Mouse (Mus musculus): ENCODE measurements around the gene Gm266. TPM values are rescaled to one million over a fixed set of nuclear protein-coding genes. Genes with fewer than 3 reads are reported as not detected.
"Not testable (repeated sequence)": the region's sequence is repeated elsewhere in the genome, so short reads cannot be mapped to it uniquely, and the experiment has no call there.

The Gm266 gene
- polyA plus RNA-seq, 1 experiment from 2014 or later: 0.79 TPM

GRCm38 (mm10) chr12:111515920-111516319 is 30.3 kb upstream of the Gm266 start:
- Histone ChIP-seq H3K9ac (replicated peaks) (no peak overlapping the region), H3K36me3 (no peaks in the 10 kb centered on the region), H3K4me3 (no peak overlapping the region), H3K9me3 (no peaks in the 10 kb centered on the region), H3K4me2 (replicated peaks) (no peak overlapping the region), H3K27ac (replicated peaks) (no peak overlapping the region), H3K27me3 (no peaks in the 10 kb centered on the region), H3K4me1 (no peaks in the 10 kb centered on the region)
- 89% methylated on average over 5 of the region's 5 CpGs for WGBS
- no peak for ATAC-seq (replicated peaks)

DNA sequence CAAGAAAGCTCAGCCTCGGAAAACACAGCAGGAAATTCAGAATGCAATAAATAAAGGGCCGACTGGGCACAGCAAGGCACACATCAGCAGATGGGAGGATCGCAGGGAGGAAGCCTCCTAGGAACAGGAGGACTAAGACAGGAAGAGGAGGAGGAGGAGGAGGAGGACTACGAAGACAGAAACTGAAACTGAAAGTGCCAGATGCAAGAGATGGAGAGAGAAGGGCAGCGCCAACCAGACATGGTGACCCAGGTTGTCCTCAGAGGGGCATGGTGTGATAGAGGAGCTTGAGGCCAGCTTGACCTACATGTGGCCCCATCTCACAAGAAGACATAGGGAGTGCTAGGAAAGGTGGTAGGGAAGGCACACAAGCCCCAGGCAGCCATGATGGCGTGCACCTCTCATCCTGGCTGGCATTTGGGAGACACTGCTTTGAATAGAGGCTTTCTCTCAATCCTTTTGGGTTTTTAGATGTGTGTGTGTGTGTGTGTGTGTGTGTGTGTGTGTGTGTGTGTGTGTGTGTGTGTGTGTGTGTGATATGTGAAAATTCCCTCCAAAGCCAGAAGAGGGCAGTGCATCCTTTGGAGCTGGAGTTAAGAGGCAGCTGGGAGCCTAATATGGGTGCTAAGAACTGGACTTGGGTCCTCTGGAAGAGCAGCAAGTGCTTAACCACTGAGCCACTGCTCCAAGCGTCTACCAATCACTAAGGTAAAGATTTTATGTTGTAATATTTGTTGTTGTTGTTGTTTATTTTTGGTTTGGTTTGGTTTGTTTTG is 29.4 kb upstream of the Gm266 start:
- no peaks in the 10 kb centered on the region for H3K9me3 ChIP-seq
- no peak overlapping the region for H3K4me2 ChIP-seq (replicated peaks)
- WGBS: 86% methylated on average over 7 of the region's 7 CpGs
- H3K27ac ChIP-seq (replicated peaks): no peak overlapping the region
- no peaks in the 10 kb centered on the region for H3K36me3 ChIP-seq
- H3K27me3 ChIP-seq: no peaks in the 10 kb centered on the region
- no peak overlapping the region for H3K9ac ChIP-seq (replicated peaks)
- no peaks in the 10 kb centered on the region for H3K4me1 ChIP-seq
- ATAC-seq (replicated peaks): no peak
- no peak overlapping the region for H3K4me3 ChIP-seq

DNA sequence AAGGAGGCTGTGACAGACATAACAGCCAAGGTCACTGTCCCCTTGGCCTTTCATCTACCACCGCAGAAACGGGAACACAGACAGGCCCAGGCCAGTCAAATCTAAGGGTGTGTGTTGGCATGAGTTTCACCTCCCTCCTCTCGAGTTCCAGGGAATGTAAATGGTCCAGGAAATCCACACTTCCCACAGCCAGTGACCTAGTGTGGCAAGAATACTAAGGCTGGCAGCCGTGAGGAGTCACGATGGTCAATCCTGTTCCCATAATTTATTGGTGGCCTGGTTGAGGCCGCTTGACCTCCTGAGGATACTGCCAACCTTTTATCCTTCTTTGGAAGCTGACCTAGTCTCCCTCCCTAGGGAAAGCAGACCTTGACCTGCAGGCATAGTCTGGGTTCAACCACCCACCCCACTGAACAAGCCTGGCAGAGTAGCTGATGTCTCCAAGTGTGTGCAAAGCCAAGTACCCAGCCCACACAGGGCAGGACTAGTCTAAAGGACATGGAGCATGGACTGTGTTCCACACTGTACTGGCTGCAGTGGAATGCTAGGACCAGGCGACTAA is 28.7 kb upstream of the Gm266 start:
- no peak for ATAC-seq (replicated peaks)
- no peaks in the 10 kb centered on the region for H3K9me3 ChIP-seq

DNA sequence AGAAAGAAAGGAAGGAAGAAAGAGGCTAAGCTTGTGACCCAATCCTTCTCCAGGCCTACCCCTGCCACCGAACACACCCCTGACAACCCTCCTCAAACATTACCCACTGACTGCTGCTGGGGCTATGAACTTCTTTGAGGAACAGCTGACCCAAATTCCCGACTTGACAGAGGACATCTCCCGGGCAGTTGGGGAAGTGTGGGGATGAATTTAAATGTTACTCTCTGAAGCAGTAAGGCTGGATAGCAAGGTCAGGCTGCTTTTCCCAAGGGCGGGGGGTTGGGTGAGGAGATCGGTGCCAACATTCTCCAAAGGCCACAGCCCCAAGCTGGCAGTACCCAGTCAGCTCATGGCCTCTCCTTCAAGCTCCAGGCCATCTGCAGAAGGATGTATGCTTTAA is 28.1 kb upstream of the Gm266 start:
- no peak for ATAC-seq (replicated peaks)
- no peak overlapping the region for H3K27ac ChIP-seq (replicated peaks)
- no peak overlapping the region for H3K4me3 ChIP-seq
- H3K27me3 ChIP-seq: no peaks in the 10 kb centered on the region
- H3K36me3 ChIP-seq: no peaks in the 10 kb centered on the region
- no peaks in the 10 kb centered on the region for H3K4me1 ChIP-seq
- H3K9me3 ChIP-seq: no peaks in the 10 kb centered on the region
- H3K9ac ChIP-seq (replicated peaks): no peak overlapping the region
- H3K4me2 ChIP-seq (replicated peaks): no peak overlapping the region
- 57% methylated on average over 5 of the region's 5 CpGs for WGBS

More for the DNA sequence above, 28.7 kb upstream of the Gm266 start:
- Histone ChIP-seq H3K36me3 (no peaks in the 10 kb centered on the region), H3K27ac (replicated peaks) (no peak overlapping the region), H3K9ac (replicated peaks) (no peak overlapping the region), H3K4me3 (no peak overlapping the region), H3K27me3 (no peaks in the 10 kb centered on the region), H3K4me2 (replicated peaks) (no peak overlapping the region), H3K4me1 (no peaks in the 10 kb centered on the region)
- WGBS: 75% methylated on average over 7 of the region's 7 CpGs

- Histone ChIP-seq H3K36me3 (no peaks in the 10 kb centered on the region), H3K4me3 (no peak overlapping the region), H3K4me2 (replicated peaks) (no peak overlapping the region), H3K4me1 (no peaks in the 10 kb centered on the region), H3K9me3 (no peaks in the 10 kb centered on the region), H3K9ac (replicated peaks) (no peak overlapping the region), H3K27ac (replicated peaks) (no peak overlapping the region), H3K27me3 (no peaks in the 10 kb centered on the region)
- 86% methylated on average over 12 of the region's 12 CpGs for WGBS
- ATAC-seq (replicated peaks): no peak
Observed at GRCm38 (mm10) chr12:111512572-111513063, 27.0 kb upstream of the Gm266 start.

- not testable (repeated sequence) for H3K9me3 ChIP-seq; H3K36me3 ChIP-seq; H3K4me1 ChIP-seq; H3K4me3 ChIP-seq; H3K27ac ChIP-seq (replicated peaks); H3K27me3 ChIP-seq; H3K9ac ChIP-seq (replicated peaks); ATAC-seq (replicated peaks); H3K4me2 ChIP-seq (replicated peaks)
- WGBS: 86% methylated on average over 3 of the region's 3 CpGs
Observed at GRCm38 (mm10) chr12:111508438-111508837, 22.8 kb upstream of the Gm266 start.

DNA sequence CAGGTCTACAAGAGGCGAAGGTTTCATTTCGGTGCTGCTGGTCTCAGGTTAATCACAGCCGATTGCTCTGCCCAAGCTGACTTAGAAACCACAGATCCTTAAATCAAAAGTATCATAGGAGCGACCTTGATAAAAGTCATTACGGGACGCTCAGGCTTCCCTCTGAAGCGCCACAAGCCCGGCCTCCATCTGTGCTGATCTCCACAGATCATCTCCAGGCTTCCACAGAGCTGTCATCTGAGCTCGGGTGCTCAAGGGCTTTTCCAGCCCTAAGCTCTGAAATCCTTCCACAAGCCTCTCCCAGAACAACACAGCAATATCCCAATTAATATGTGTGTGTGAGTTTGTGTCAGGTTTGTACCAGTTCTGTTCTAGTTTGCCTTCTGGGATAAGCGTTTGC is 22.3 kb upstream of the Gm266 start:
- 89% methylated on average over 10 of the region's 10 CpGs for WGBS
- Histone ChIP-seq H3K4me1 (peaks cover 8% of the 10 kb centered on the region), H3K27ac (replicated peaks) (no peak overlapping the region), H3K4me2 (replicated peaks) (no peak overlapping the region), H3K9ac (replicated peaks) (no peak overlapping the region), H3K9me3 (no peaks in the 10 kb centered on the region), H3K4me3 (no peak overlapping the region), H3K36me3 (no peaks in the 10 kb centered on the region), H3K27me3 (no peaks in the 10 kb centered on the region)
- ATAC-seq (replicated peaks): no peak

- WGBS: 63% methylated on average over 5 of the region's 5 CpGs
- H3K9me3 ChIP-seq: no peaks in the 10 kb centered on the region
- no peak overlapping the region for H3K4me3 ChIP-seq
- H3K9ac ChIP-seq (replicated peaks): no peak overlapping the region
- H3K4me1 ChIP-seq: peaks cover 8% of the 10 kb centered on the region
- no peaks in the 10 kb centered on the region for H3K36me3 ChIP-seq
- no peak overlapping the region for H3K27ac ChIP-seq (replicated peaks)
- H3K27me3 ChIP-seq: no peaks in the 10 kb centered on the region
- no peak for ATAC-seq (replicated peaks)
- no peak overlapping the region for H3K4me2 ChIP-seq (replicated peaks)
Observed at GRCm38 (mm10) chr12:111507001-111507400, 21.4 kb upstream of the Gm266 start.

DNA sequence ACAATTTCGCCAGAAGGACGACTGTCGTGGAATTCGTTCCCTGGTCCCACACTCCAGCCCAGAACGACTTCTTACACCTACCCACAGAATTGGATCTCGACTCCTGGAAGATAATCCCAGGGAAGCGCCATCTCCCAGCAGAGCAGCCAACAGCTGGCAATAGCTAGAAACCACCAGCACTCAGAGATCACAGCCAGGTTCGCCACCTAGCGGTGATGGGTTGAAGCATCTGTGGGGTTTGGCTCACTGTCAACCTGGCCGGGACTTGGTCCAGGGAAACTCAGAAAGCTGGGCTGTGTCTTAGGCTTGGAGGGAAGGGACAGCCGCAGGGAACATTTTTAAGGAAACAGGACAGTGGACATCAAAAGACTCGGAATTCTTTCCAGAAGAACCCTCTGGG is 19.3 kb upstream of the Gm266 start:
- WGBS: 4% methylated on average over 12 of the region's 12 CpGs
- no peaks in the 10 kb centered on the region for H3K9me3 ChIP-seq
- peak; percentile 80 for ATAC-seq (replicated peaks)
- H3K36me3 ChIP-seq: no peaks in the 10 kb centered on the region
- peak overlapping the region; percentile 34 for H3K4me3 ChIP-seq
- no peaks in the 10 kb centered on the region for H3K27me3 ChIP-seq
- H3K4me1 ChIP-seq: peaks cover 11% of the 10 kb centered on the region
- H3K27ac ChIP-seq (replicated peaks): peak overlapping the region; percentile 25; the same call in 1 of the 2 replicates
- H3K4me2 ChIP-seq (replicated peaks): peak overlapping the region; percentile 40
- peak overlapping the region; percentile 30; the same call in 1 of the 2 replicates for H3K9ac ChIP-seq (replicated peaks)

DNA sequence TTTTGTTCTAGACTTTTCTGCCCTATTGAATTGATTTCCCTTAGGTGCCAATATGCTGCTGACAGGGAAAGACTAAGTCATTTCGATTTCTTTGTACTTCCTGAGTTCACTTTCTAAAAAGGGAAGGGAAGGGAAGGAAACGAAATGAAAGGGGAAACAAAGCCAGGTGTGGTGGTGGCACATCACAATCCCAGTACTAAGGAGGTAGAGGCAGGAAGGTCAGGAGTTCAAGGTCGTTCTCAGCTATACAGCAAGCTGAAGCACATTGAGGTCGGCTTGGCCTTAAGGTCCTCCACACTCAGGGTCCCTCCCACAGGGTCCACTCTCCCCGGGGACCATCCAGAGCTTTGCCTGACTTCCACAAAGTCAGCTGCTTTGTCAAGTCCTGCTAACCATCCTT is 17.9 kb upstream of the Gm266 start:
- Histone ChIP-seq H3K4me1 (peaks cover 11% of the 10 kb centered on the region), H3K9ac (replicated peaks) (no peak overlapping the region), H3K4me3 (no peak overlapping the region), H3K27ac (replicated peaks) (no peak overlapping the region), H3K36me3 (no peaks in the 10 kb centered on the region), H3K27me3 (no peaks in the 10 kb centered on the region), H3K9me3 (no peaks in the 10 kb centered on the region), H3K4me2 (replicated peaks) (no peak overlapping the region)
- whole genome bisulfite sequencing: 69% methylated on average over 5 of the region's 5 CpGs
- no peak for ATAC-seq (replicated peaks)

DNA sequence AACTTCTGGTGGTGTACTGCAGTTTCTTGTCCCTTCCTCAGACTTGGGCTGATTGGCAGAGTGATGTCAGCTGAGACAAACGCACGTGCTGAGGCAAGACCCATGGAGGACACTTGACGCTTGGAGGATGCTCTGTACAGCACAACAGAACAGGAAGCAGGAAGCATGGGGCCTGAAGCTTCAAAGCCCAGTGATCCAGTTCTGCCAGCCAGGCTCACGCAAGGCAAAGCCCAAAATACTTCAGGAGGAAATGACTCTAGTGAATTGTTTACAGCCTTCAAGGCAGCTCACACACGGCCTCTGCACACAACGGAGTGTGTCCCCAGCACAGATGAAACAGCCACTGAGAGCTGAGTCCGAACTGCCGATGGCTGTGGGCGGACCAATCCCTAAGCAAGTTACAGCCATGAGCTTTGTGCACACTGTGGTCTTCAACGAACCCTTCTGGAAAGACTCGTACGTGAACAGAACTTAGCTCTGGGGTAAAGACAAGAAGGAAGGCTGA is 17.5 kb upstream of the Gm266 start:
- Histone ChIP-seq H3K9me3 (no peaks in the 10 kb centered on the region), H3K36me3 (no peaks in the 10 kb centered on the region), H3K9ac (replicated peaks) (no peak overlapping the region), H3K4me1 (peaks cover 11% of the 10 kb centered on the region), H3K4me2 (replicated peaks) (no peak overlapping the region), H3K4me3 (no peak overlapping the region), H3K27me3 (no peaks in the 10 kb centered on the region), H3K27ac (replicated peaks) (no peak overlapping the region)
- no peak for ATAC-seq (replicated peaks)
- 87% methylated on average over 12 of the region's 12 CpGs for WGBS

GRCm38 (mm10) chr12:111500725-111501124 is 15.1 kb upstream of the Gm266 start:
- no peak overlapping the region for H3K27ac ChIP-seq (replicated peaks)
- no peak overlapping the region for H3K4me3 ChIP-seq
- WGBS: 11% methylated on average over 5 of the region's 5 CpGs
- H3K27me3 ChIP-seq: no peaks in the 10 kb centered on the region
- no peak overlapping the region for H3K9ac ChIP-seq (replicated peaks)
- 0 out of 2 replicates have a peak overlapping the region, but pooled peaks have one; percentile 22 for H3K4me2 ChIP-seq (replicated peaks)
- H3K4me1 ChIP-seq: peaks cover 11% of the 10 kb centered on the region
- H3K9me3 ChIP-seq: no peaks in the 10 kb centered on the region
- H3K36me3 ChIP-seq: no peaks in the 10 kb centered on the region
- ATAC-seq (replicated peaks): 0 out of 2 replicates have a peak, but pooled peaks have one; percentile 48

Data from forebrain, embryonic 15.5 days (tissue).